Mouse (Mus musculus) urinary bladder, postnatal 4 days (tissue): ENCODE measurements at regions not wholly inside any gene's neighbourhood (a gene's known extent, or its start where the extent isn't known, plus 50 kb on each side); places are given as distances from the start of the nearest gene placed in this dataset.
A peak's percentile ranks its signal among the peaks of the same experiment; 100 is the strongest.

Source experiments
- DNase-seq, 2 experiments: peaks; one replicate each; pipeline ENCODE4 v3.0.0; 2021 to 2022; ENCODE audit warnings: low spot score in 2 of 2

GRCm38 (mm10) chr1:125149817-125150216 lies 285.7 kb downstream of the Actr3 start:
- no peak for DNase-seq

- DNase-seq = no peak
Observed at GRCm38 (mm10) chr1:125123861-125124260, 311.7 kb downstream of the Actr3 start.

- no peak for DNase-seq
Observed at GRCm38 (mm10) chr1:125100596-125100995, 334.9 kb downstream of the Actr3 start.

GRCm38 (mm10) chr1:125084906-125085305 lies 350.6 kb downstream of the Actr3 start:
- DNase-seq = peak in 1 of 2 experiments; percentile 64

- no peak for DNase-seq
Observed at GRCm38 (mm10) chr1:125039572-125040326, 395.8 kb downstream of the Actr3 start.

GRCm38 (mm10) chr1:125013301-125013700 lies 422.2 kb downstream of the Actr3 start:
- no peak for DNase-seq

GRCm38 (mm10) chr1:125011893-125012292 lies 423.6 kb downstream of the Actr3 start:
- no peak for DNase-seq

GRCm38 (mm10) chr1:124997577-124997976 lies 437.9 kb downstream of the Actr3 start:
- DNase-seq = no peak

- DNase-seq = no peak
Observed at GRCm38 (mm10) chr1:124950849-124951248, 484.7 kb downstream of the Actr3 start.

- no peak for DNase-seq
Observed at GRCm38 (mm10) chr1:124904373-124904772, 531.2 kb downstream of the Actr3 start.

- no peak for DNase-seq
Observed at GRCm38 (mm10) chr1:124871148-124871547, 564.4 kb downstream of the Actr3 start.

GRCm38 (mm10) chr1:124866248-124866647 lies 569.3 kb downstream of the Actr3 start:
- DNase-seq = no peak

GRCm38 (mm10) chr1:124845681-124846080 lies 589.8 kb downstream of the Actr3 start:
- DNase-seq = no peak

- no peak for DNase-seq
Observed at GRCm38 (mm10) chr1:124825717-124826116, 609.8 kb downstream of the Actr3 start.

- DNase-seq = no peak
Observed at GRCm38 (mm10) chr1:124793026-124793425, 642.5 kb downstream of the Actr3 start.

GRCm38 (mm10) chr1:124790646-124791045 lies 644.9 kb downstream of the Actr3 start:
- DNase-seq = no peak

GRCm38 (mm10) chr1:124790130-124790529 lies 645.4 kb downstream of the Actr3 start:
- DNase-seq = no peak

- no peak for DNase-seq
Observed at GRCm38 (mm10) chr1:124783066-124783465, 652.5 kb downstream of the Actr3 start.

- DNase-seq = no peak
Observed at GRCm38 (mm10) chr1:124777685-124778084, 657.8 kb downstream of the Actr3 start.

- no peak for DNase-seq
Observed at GRCm38 (mm10) chr1:124756721-124757120, 678.8 kb downstream of the Actr3 start.

- no peak for DNase-seq
Observed at GRCm38 (mm10) chr1:124739777-124740176, 694.4 kb upstream of the Dpp10 start.

- DNase-seq = no peak
Observed at GRCm38 (mm10) chr1:124730364-124730763, 685.0 kb upstream of the Dpp10 start.

GRCm38 (mm10) chr1:124718065-124718464 lies 672.7 kb upstream of the Dpp10 start:
- DNase-seq = peak; percentile 21 to 74

GRCm38 (mm10) chr1:124706246-124706645 lies 660.9 kb upstream of the Dpp10 start:
- DNase-seq = no peak
